Mouse (Mus musculus) fibroblast of lung, adult 2 months (primary cell): ENCODE measurements around the gene Cracr2b.
A peak's percentile ranks its signal among the peaks of the same experiment; 100 is the strongest.

Experiments
- DNase-seq: peaks from one replicate; pipeline ENCODE4 v3.0.0-alpha.2; 2011; ENCODE audit warnings: low read depth

Gene Cracr2b

GRCm38 (mm10) chr7:141460391-141461113 is at the start of gene Cracr2b:
Cracr2b (plus strand) TSS chr7:141461094.
- DNase-seq: no peak

DNA sequence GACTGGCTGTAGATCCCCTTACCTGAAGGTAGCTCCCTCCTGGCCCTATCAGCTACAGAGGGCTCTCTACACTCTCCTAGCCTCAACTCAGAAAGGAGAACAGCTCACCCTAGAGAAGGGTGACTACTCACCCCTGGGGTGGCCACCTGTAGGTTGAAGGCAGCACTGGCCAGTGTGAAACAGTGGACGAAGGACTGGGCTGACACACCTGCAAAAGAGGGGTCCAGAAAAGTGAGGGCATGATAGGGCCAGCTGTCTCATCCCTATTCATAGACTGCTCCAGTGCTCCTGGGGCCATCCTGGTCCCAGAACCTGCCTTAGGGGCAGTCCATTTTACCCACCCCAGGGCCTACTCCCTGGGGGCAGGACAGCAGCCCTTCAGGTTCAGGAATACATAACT is 49.2 kb upstream of the Cracr2b start:
- no peak for DNase-seq

GRCm38 (mm10) chr7:141413331-141413730 is 47.6 kb upstream of the Cracr2b start:
- no peak for DNase-seq

DNA sequence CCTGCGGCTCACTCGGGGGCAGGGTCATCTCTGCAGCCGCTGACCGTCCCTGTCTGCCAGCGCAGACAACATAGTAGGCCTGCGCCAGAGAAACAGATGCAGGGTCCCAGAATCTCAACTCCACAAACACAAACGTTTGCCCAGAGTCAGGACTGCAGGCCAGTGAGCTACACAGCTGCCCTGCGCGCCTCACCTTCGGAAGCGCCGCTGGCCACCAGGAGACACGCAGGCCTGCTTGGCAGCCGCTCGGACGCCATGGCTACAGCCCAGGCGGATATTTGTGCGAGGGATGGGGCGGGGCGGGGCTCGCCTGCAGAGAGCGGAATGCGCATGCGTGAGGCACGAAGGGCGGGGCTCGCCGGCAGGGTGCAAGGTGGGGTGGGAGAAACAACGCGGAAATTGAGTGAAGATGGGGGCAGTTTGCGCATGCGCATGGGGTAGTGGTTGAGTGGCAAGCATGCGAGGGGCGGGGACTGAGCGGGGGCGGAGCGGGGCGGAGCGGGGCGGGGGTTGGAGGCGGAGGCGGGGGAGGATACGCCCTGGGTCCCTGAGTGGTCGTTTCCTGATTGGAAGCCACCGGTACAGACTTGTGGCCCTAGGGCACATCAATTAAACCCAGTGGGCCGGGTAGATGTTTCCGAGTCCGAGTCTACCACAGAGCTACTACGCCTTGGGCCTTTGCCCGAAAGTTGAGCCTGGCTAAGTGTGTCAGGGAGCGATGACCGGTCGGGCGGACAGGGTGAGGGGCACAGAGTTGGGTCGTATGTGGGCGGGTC is 46.9 kb upstream of the Cracr2b start, which contains the start of gene Gatd1:
Gatd1 (minus strand) TSS at position 328 of the 776 bp plus-strand sequence.
- peak; percentile 96 for DNase-seq

GRCm38 (mm10) chr7:141416144-141416841 is 44.6 kb upstream of the Cracr2b start:
- DNase-seq: no peak

- no peak for DNase-seq
Observed at GRCm38 (mm10) chr7:141417731-141418681, 42.9 kb upstream of the Cracr2b start.

- DNase-seq: no peak
Observed at GRCm38 (mm10) chr7:141418970-141419369, 41.9 kb upstream of the Cracr2b start.

DNA sequence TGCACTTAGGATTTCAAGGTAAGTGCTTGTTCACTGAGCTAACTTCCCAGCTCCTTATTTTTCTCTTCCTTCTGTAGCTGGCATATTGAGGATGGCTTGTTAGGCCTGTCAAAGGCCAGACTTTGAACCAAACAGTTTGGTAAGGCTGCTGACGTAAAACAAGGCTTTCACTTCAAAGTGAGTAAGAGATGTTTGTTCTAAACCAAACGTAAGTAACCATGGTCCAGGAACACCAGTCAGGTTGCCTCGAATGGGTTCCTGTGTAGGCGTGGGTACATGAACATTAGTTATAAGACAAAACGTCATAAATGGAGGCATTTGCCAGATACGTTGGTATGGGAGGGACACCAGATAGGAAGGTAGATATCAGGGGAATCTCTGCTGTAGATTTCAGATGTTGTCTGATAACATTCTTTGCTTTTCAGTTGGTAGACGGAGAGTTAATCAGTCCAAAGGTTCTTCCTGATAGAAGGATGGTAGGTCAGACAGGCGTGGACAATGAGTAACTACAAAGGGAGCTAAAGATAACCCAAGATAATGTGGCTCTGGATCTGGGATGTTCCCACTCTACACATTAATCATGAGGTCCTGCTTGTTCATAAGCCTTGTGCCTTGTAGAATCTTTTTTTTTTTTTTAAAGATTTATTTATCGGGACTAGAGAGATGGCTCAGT is 40.7 kb upstream of the Cracr2b start:
- DNase-seq: no peak

DNA sequence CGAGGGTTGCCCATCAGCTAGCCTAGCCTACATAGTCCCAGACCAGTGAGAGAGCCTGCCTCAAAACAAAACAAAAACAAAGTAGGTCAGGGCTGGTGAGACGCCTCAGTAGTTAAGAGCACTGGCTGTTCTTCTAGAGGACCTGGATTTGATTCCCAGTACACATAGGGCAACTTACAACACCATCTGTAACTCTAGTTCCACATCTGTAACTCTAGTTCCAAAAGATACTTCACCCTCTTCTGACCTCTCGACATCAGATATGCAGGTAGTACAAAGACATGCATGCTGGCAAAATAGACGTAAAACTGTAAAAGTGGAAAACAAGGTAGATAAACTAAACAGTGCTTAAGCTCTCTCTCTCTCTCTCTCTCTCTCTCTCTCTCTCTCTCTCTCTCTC is 37.1 kb upstream of the Cracr2b start:
- DNase-seq: no peak

- no peak for DNase-seq
Observed at GRCm38 (mm10) chr7:141426948-141427730, 33.8 kb upstream of the Cracr2b start.

DNA sequence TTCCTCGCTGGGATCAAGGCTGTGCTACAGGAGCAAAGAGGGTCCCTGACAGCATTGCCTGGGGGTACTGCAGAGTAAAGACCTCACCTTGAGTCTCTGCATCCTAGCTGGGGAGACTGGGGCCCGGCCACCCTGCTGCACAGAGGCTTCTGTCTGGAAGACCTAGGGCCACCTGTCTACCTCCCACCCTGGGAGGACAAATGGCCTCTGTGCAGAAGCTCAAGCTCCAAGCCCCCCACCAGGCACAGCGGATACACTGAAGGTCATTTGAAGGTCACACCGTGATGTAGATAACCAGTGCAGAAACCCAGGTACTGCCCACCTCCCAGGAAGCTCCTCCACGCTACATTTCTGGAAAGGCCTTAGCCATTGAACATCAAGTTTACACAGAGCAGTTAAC is 32.2 kb upstream of the Cracr2b start:
- DNase-seq: no peak

- DNase-seq: no peak
Observed at GRCm38 (mm10) chr7:141429310-141429709, 31.6 kb upstream of the Cracr2b start, which contains the start of gene Cend1. Cend1 (minus strand) TSS chr7:141429491.

GRCm38 (mm10) chr7:141429840-141430584 is 30.9 kb upstream of the Cracr2b start:
- no peak for DNase-seq

GRCm38 (mm10) chr7:141430585-141431240 is 30.2 kb upstream of the Cracr2b start:
- DNase-seq: no peak

- DNase-seq: no peak
Observed at GRCm38 (mm10) chr7:141431434-141432185, 29.3 kb upstream of the Cracr2b start.

DNA sequence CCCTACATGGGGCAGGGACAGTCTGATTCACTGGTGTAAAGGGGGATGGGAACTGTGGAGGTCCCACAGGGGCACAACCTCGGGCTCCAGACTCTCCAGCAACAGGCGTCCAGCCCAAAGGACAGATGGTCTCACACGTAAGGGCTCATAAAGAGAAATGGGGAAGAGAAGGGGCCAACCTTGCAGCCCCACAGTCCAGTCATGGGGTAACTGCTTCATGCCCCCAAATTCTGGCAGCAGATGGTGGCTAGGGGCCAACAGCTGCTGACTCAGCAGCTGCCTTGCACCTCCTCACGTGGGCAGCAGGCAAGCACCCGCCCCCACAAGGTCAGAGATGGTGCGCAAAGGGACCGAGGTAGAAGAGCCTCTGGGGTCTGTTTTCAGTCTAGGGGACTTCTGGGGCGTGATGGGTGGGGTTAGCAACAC is 28.7 kb upstream of the Cracr2b start:
- no peak for DNase-seq

DNA sequence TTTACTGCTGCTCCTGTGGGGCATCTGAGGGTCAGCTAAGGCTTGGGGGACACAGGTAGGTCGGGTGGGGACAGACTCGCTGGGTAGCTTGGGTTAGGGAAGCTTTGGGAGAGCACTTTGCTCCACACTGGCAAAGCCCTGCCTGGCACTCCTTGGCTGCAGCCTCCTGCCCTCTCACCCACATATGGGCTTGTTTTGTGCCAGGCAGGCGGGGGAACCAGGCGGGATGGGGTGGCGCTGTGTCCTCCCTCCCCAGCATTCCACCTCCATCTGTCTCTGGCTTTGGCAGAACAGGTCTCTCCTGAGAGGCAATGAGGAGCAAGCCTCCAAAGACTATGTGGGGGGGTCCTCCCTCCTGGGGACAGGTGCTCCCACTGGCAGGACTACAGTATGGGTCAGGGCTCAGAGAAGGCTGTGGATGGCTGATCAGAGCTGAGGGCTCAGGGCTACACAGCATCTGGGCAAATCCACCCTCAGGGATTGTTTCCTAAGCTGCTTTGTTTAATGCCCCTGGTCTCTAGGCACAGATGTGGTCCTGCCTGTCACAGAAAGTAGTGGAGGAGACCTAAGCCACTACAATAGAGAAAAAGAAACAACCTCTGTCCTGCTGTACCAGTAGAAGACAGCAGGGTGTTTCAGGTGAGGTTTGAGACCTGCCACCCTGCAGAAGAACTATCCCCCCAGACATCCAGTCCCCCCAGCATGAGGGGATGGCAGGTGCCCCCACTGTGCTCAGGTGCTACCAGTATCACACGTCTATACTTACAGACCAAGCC is 28.0 kb upstream of the Cracr2b start:
- no peak for DNase-seq
